In genomic region chr4:135514925-135515324, GRCm38 (mm10) we compare ENCODE assay signal across 19 mouse cellular contexts. TPM values are rescaled to one million over a fixed set of nuclear protein-coding genes. Genes with fewer than 3 reads are reported as not detected.
"Had no signal": no experiment of that assay in that cellular context is flagged by ENCODE, and none has a peak within 500 bp of the region (broad histone marks: within the 10 kb centered on the region; RNA-seq: fewer than 3 reads in every experiment).

No protein-coding gene starts in this region.

- H3K36me3 ChIP-seq: midbrain, embryonic 12.5 days; neural tube, embryonic 12.5 days had no signal

- H3K4me1 ChIP-seq: midbrain, embryonic 12.5 days; neural tube, embryonic 12.5 days had no signal

- H3K9ac ChIP-seq: liver, embryonic 14.5 days; lung, embryonic 14.5 days; midbrain, embryonic 12.5 days; neural tube, embryonic 12.5 days had no signal

- H3K27me3 ChIP-seq: neural tube, embryonic 12.5 days had no signal

- DNase-seq: lung, adult 18-20 months; lung, embryonic 14.5 days; lung, postnatal 10 days; lung, postnatal 4 days; midbrain, embryonic 14.5 days; retina, postnatal 1 day; right cerebral cortex, adult 18-20 months; right cerebral cortex, postnatal 25 days; right cerebral cortex, postnatal 4 days; spleen, adult 18-20 months; thymus, adult 18-20 months; thymus, postnatal 14 days; thymus, postnatal 36 days had no signal

- H3K4me3 ChIP-seq: megakaryocyte, embryonic 14.5 days; midbrain, embryonic 12.5 days; neural tube, embryonic 12.5 days had no signal

- H3K9me3 ChIP-seq: megakaryocyte, embryonic 14.5 days; midbrain, embryonic 12.5 days; neural tube, embryonic 12.5 days had no signal

- H3K27ac ChIP-seq: liver, embryonic 14.5 days; midbrain, embryonic 12.5 days; neural tube, embryonic 12.5 days had no signal

- H3K4me2 ChIP-seq: lung, embryonic 14.5 days; midbrain, embryonic 12.5 days; neural tube, embryonic 12.5 days had no signal

RNA-seq across cellular contexts. Expression of gene Stpg1, which starts 20.3 kb away (rescaled TPM):
- total RNA-seq: monocyte, adult 5-6 weeks had no signal
- polyA plus RNA-seq: liver, embryonic 16.5 days had no signal
